Mouse (Mus musculus): Measurements from ENCODE around the gene Dcxr. TPM values are rescaled to one million over a fixed set of nuclear protein-coding genes. Genes with fewer than 3 reads are reported as not detected.
"Not testable (repeated sequence)": the region's sequence is repeated elsewhere in the genome, so short reads cannot be mapped to it uniquely, and the experiment has no call there.

Dcxr gene
- 7.8 and 9.5 TPM in 2 replicates for polyA plus RNA-seq (2015; fragmentation: Nextera tagmentation; extraction: Ambion mirVana)

DNA sequence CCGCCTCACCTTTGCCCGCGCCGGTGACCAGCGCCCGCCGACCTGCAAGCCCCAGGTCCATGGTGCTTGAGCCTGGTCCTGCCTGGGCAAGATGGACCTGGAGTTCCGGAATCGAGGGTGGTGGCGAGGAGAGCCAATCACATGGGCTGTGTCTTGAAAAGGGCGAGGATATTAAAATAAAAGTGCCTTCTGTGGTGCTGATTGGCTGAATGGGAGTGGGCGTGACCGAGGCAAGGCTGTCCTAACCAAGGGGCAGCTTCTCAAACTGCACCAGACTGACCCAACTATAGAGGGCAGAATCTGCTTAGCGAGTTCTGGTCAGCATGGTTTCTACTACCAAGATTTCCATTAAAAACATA lies at the start of gene Dcxr:
Dcxr (minus strand) TSS at position 113 of the 359 bp plus-strand sequence.
- Histone ChIP-seq H3K9ac (peak within 1 kb of the TSS; percentile 69), H3K36me3 (ENCODE audit: poor library complexity, severe bottlenecking) (no peaks in the 10 kb centered on the region), H3K4me3 (peak within 1 kb of the TSS; percentile 55), H3K27me3 (peaks cover 26% of the 10 kb centered on the region), H3K4me1 (peaks cover 18% of the 10 kb centered on the region), H3K4me2 (peak within 1 kb of the TSS; percentile 89), H3K27ac (no peak within 1 kb of the TSS), H3K9me3 (replicated peaks) (no peaks in the 10 kb centered on the region)
- ATAC-seq = peak; percentile 90
- 0% methylated on average over 14 of the region's 14 CpGs for WGBS

DNA sequence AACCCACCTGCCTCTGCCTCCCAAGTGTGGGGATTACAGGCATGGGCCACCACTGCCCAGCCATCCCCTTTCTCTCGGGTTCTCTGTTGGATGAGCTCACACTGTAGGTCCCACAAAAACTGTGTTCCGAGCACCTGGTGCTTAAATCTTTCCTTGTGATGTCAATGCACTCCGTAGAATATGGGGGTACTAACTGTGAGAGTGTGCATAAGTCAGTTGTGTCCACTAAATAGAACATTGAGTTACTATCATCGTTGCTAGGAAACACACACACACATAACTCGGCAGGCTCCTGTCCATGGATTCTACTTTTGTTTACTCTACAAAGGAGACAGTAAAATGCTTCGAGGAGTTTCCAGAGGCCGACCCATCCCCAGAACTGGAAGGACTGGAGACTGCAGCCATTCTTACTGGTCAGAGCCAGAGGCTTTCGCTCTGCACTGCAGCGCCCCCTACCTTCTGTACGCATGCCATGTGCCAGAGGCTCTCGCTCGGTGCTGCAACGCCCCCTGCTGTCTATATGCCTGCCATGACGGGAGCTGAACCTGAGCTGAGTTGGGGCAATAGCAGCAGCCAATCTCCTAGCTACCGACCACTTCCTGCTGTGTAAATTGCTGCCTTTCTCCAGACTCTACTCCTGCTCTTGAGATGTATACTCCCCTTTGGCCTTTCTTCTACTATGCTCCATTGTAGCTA lies 48.8 kb upstream of the Dcxr start:
- WGBS = 27% methylated on average over 15 of the region's 15 CpGs

DNA sequence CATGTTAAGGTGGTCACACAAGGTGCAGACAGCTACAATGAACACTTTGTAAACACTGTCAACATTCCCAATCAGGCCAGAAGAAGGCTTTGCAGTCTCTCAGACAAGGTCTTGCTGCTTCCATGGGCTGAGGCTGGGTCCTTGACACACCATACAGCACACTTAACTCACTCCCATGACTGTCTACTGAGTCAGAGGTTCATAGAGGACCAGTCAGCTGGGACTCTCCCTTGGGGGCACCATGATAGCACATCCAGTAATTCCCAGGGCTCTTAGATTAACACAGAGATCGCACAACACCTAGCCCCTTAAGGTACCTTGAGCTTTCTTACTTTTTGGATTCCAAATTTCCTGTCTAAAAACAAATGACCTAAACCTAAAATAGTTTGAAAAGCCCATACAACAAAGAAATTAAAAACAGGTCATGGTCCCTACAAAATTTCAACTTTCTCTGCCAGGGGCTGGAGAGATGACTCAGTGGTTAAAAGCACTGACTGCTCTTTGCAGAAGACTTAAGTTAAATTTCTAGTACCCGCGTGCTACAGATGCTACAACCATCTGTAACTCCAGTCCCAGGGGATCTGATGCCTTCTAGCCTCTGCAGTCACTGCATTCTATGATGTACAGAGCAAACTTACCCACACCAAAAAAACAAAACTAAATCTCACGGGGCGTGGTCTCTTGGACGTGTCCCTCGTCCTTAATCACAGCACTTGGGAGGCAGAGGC lies 46.5 kb upstream of the Dcxr start:
- peaks cover 4% of the 10 kb centered on the region; the same call in 1 of the 2 replicates for H3K4me1 ChIP-seq
- no peak overlapping the region for H3K4me2 ChIP-seq
- H3K9ac ChIP-seq = no peak overlapping the region
- H3K27me3 ChIP-seq = no peaks in the 10 kb centered on the region
- H3K36me3 ChIP-seq (ENCODE audit: poor library complexity, severe bottlenecking) = no peaks in the 10 kb centered on the region
- no peak for ATAC-seq
- H3K9me3 ChIP-seq (replicated peaks) = no peaks in the 10 kb centered on the region
- no peak overlapping the region for H3K4me3 ChIP-seq
- 92% methylated on average over 7 of the region's 7 CpGs for WGBS
- no peak overlapping the region for H3K27ac ChIP-seq

More for the DNA sequence above, 48.8 kb upstream of the Dcxr start:
- Histone ChIP-seq H3K27me3 (no peaks in the 10 kb centered on the region), H3K36me3 (ENCODE audit: poor library complexity, severe bottlenecking) (peaks cover 15% of the 10 kb centered on the region), H3K9me3 (replicated peaks) (no peaks in the 10 kb centered on the region), H3K4me2 (no peak overlapping the region), H3K4me3 (no peak overlapping the region), H3K4me1 (peaks cover 4% of the 10 kb centered on the region; the same call in 1 of the 2 replicates), H3K9ac (no peak overlapping the region), H3K27ac (no peak overlapping the region)
- peak; percentile 80 for ATAC-seq

GRCm38 (mm10) chr11:120772749-120773148 lies 45.7 kb upstream of the Dcxr start:
- Histone ChIP-seq H3K9me3 (replicated peaks) (no peaks in the 10 kb centered on the region), H3K4me3 (no peak overlapping the region), H3K4me1 (peaks cover 4% of the 10 kb centered on the region; the same call in 1 of the 2 replicates), H3K9ac (no peak overlapping the region), H3K27me3 (no peaks in the 10 kb centered on the region), H3K4me2 (no peak overlapping the region), H3K27ac (no peak overlapping the region), H3K36me3 (ENCODE audit: poor library complexity, severe bottlenecking) (no peaks in the 10 kb centered on the region)
- ATAC-seq = no peak
- WGBS = 81% methylated on average over 3 of the region's 3 CpGs

DNA sequence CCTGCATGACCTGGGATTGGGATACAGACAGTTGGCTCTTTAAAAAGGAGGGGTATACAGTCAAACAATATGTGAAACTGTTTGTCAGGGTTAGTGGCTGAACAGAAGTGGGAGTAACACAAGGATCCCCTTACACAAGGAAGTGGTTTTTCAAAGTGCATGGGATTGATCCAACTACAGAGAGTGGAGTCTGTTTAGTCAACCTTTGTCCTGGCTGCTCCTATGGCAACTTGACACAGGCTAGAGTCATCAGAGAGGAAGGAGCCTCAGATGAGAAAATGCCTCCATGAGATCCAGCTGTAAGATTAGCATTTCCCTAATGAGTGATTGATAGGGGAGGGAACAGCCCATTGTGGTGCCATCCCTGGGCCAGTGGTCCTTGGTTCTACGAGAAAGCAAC lies 41.1 kb upstream of the Dcxr start:
- H3K27ac ChIP-seq = no peak overlapping the region
- no peak overlapping the region for H3K4me3 ChIP-seq
- ATAC-seq = no peak
- no peak overlapping the region for H3K4me2 ChIP-seq
- no peak overlapping the region for H3K9ac ChIP-seq
- H3K36me3 ChIP-seq (ENCODE audit: poor library complexity, severe bottlenecking) = no peaks in the 10 kb centered on the region
- H3K4me1 ChIP-seq = no peaks in the 10 kb centered on the region
- no peaks in the 10 kb centered on the region for H3K9me3 ChIP-seq (replicated peaks)
- 44% methylated on average over 1 of the region's 1 CpGs for WGBS
- H3K27me3 ChIP-seq = peaks cover 5% of the 10 kb centered on the region; the same call in 1 of the 2 replicates

DNA sequence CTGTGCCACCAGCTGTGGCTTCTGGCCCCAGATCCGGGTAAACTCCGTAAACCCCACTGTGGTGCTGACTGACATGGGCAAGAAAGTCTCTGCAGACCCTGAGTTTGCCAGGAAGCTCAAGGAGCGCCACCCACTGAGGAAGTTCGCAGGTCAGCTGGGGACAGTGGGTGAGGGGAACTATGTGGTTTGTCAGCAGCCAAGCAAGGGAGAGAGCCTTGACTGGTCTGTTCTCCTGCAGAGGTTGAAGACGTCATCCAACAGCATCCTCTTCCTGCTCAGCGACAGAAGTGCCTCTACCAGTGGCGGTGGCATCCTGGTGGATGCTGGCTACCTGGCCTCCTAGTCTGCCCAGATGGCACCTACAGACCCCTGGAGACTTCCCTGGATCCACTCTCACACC lies 39.9 kb upstream of the Dcxr start:
- not testable (repeated sequence) for H3K4me3 ChIP-seq; H3K9ac ChIP-seq; H3K4me2 ChIP-seq; ATAC-seq; H3K27ac ChIP-seq; H3K9me3 ChIP-seq (replicated peaks); H3K4me1 ChIP-seq; H3K36me3 ChIP-seq (ENCODE audit: poor library complexity, severe bottlenecking)
- 88% methylated on average over 4 of the region's 7 CpGs for WGBS
- peaks cover 11% of the 10 kb centered on the region for H3K27me3 ChIP-seq

DNA sequence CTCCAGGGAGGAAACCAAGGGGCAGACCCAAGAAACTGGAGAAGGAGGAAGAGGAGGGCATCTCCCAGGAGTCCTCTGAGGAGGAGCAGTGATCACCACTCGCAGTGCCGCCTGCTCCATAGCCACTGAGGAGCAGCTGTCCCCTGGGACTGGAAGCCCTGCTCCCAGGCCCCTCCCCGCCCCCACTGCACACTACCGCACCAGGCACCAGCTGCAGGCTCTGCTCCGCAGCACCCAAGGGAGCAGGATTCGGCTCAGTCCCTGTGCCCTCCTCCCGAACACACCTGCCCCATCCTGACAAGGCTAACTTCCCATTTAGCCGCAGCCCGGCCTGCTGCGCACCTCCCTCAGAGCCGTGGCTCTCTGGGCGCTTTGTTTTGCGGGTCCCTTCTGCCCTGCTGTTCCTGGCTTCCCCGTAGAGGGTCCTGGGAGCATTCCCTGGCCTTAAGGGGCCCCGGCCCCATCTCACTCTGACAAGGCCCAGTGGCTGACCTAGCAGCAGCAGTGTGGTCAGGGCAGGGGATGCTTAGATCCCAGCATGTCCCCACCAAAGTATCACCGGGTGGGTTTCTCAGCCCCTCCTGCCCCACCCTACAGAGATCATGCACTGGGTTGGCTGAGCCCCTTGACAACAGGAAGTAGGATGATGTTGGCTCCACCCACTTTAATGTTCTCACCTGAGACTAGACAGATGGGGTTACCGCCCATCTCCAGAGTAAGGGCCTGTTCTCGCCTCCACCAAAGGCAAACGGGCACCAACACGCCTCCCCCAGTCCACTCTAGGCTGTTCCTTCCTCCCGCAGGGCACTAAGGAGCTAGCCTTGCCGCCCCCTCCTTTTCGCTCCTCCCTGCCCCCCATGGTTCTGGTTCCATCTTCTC lies 36.3 kb upstream of the Dcxr start:
- H3K36me3 ChIP-seq (ENCODE audit: poor library complexity, severe bottlenecking); H3K4me1 ChIP-seq; H3K27ac ChIP-seq; H3K4me3 ChIP-seq; H3K9me3 ChIP-seq (replicated peaks); H3K9ac ChIP-seq: not testable (repeated sequence)
- Histone ChIP-seq H3K27me3 (peaks cover 15% of the 10 kb centered on the region), H3K4me2 (peak overlapping the region; percentile 25; the same call in 1 of the 2 replicates)
- peak; percentile 50; the same call in 1 of the 2 replicates for ATAC-seq
- 4% methylated on average over 8 of the region's 23 CpGs for WGBS

GRCm38 (mm10) chr11:120762672-120763041 lies 35.6 kb upstream of the Dcxr start, which contains the start of gene Hmga1b:
Hmga1b (plus strand) TSS chr11:120762794.
- H3K9me3 ChIP-seq (replicated peaks) = peaks cover 16% of the 10 kb centered on the region
- ATAC-seq; H3K27ac ChIP-seq; H3K4me1 ChIP-seq; H3K9ac ChIP-seq; H3K36me3 ChIP-seq (ENCODE audit: poor library complexity, severe bottlenecking); H3K4me3 ChIP-seq: not testable (repeated sequence)
- H3K4me2 ChIP-seq = peak within 1 kb of the TSS; percentile 25; the same call in 1 of the 2 replicates
- 11% methylated on average over 14 of the region's 14 CpGs for WGBS
- H3K27me3 ChIP-seq = peaks cover 15% of the 10 kb centered on the region

DNA sequence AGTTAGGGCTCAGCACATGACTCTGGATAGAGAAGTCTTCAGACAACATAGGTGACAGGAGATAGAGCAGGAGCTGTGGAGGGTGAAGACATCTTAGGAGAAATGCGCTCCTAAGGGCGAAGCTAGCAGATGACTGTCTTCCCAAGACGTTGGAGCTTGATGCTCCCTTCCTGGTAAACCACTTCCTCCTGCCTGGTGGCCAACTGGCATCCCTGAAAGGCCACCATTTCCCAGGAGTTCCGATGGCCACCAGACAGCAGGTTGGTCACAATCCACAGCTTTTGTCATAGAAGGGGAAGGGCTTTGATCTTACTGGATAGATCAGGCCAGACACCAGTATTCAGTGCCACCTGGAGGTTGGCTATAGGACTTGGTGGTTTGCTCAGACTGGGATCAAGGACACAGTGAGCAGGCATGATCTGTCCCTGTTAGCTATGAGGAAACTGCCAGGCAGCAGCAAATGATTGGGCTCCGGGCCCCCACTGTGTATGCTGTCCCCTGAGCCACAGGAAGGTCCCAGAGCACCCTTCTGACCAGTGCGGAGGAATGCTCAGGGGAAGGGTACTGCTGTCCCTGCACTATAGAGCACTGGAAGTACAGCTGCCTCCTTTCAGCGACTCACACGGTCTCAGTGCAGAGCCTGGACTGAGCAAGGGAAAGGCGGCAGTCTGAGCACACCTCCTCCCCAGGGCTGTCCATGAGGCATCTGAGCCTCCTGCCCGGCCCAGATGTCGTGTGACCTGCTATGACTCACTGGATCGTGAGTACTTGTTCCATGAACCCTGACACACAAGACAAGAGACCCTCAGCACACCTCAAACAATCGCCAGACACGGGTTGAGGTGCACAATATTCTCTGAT lies 35.0 kb upstream of the Dcxr start:
- H3K4me2 ChIP-seq = 0 out of 2 replicates have a peak overlapping the region, but pooled peaks have one; percentile 25
- peaks cover 15% of the 10 kb centered on the region for H3K27me3 ChIP-seq
- H3K9me3 ChIP-seq (replicated peaks) = peaks cover 18% of the 10 kb centered on the region
- H3K27ac ChIP-seq = no peak overlapping the region
- no peak for ATAC-seq
- WGBS = 74% methylated on average over 14 of the region's 14 CpGs
- no peaks in the 10 kb centered on the region for H3K36me3 ChIP-seq (ENCODE audit: poor library complexity, severe bottlenecking)
- no peaks in the 10 kb centered on the region for H3K4me1 ChIP-seq
- H3K9ac ChIP-seq = no peak overlapping the region
- no peak overlapping the region for H3K4me3 ChIP-seq

GRCm38 (mm10) chr11:120760236-120760635 lies 33.2 kb upstream of the Dcxr start:
- Histone ChIP-seq H3K36me3 (ENCODE audit: poor library complexity, severe bottlenecking) (no peaks in the 10 kb centered on the region), H3K4me2 (no peak overlapping the region), H3K4me3 (no peak overlapping the region), H3K27me3 (peaks cover 15% of the 10 kb centered on the region), H3K9me3 (replicated peaks) (peaks cover 20% of the 10 kb centered on the region), H3K9ac (no peak overlapping the region), H3K4me1 (no peaks in the 10 kb centered on the region), H3K27ac (no peak overlapping the region)
- 90% methylated on average over 9 of the region's 9 CpGs for WGBS
- ATAC-seq = no peak

GRCm38 (mm10) chr11:120751606-120752005 lies 24.5 kb upstream of the Dcxr start:
- 73% methylated on average over 4 of the region's 4 CpGs for WGBS
- Histone ChIP-seq H3K9ac (no peak overlapping the region), H3K4me1 (no peaks in the 10 kb centered on the region), H3K27ac (no peak overlapping the region), H3K4me2 (no peak overlapping the region), H3K36me3 (ENCODE audit: poor library complexity, severe bottlenecking) (no peaks in the 10 kb centered on the region), H3K9me3 (replicated peaks) (no peaks in the 10 kb centered on the region), H3K4me3 (no peak overlapping the region), H3K27me3 (no peaks in the 10 kb centered on the region)
- ATAC-seq = no peak

Measured in forebrain, embryonic 13.5 days (tissue).